Mouse (Mus musculus): ENCODE measurements at regions not wholly inside any gene's neighbourhood (a gene's known extent, or its start where the extent isn't known, plus 50 kb on each side); places are given as distances from the start of the nearest gene placed in this dataset.
"Not testable (repeated sequence)": the region's sequence is repeated elsewhere in the genome, so short reads cannot be mapped to it uniquely, and the experiment has no call there.

- DNase-seq (ENCODE audit: low spot score): no peak
Observed at GRCm38 (mm10) chr3:138609749-138610148, 83.8 kb downstream of the Eif4e start.

- DNase-seq (ENCODE audit: low spot score): peak; percentile 16
Observed at GRCm38 (mm10) chr3:138612884-138613653, 87.1 kb downstream of the Eif4e start.

GRCm38 (mm10) chr3:138613680-138614079 lies 87.7 kb downstream of the Eif4e start:
- no peak for DNase-seq (ENCODE audit: low spot score)

- DNase-seq (ENCODE audit: low spot score): no peak
Observed at GRCm38 (mm10) chr3:138614899-138615298, 88.9 kb downstream of the Eif4e start.

- DNase-seq (ENCODE audit: low spot score): peak; percentile 35
Observed at GRCm38 (mm10) chr3:138620263-138620662, 94.3 kb downstream of the Eif4e start.

- no peak for DNase-seq (ENCODE audit: low spot score)
Observed at GRCm38 (mm10) chr3:138624128-138624527, 98.1 kb downstream of the Eif4e start.

GRCm38 (mm10) chr3:138626230-138626629 lies 100.3 kb downstream of the Eif4e start:
- no peak for DNase-seq (ENCODE audit: low spot score)

- DNase-seq (ENCODE audit: low spot score): no peak
Observed at GRCm38 (mm10) chr3:138630231-138630630, 104.3 kb downstream of the Eif4e start.

GRCm38 (mm10) chr3:138632086-138632485 lies 106.1 kb downstream of the Eif4e start:
- no peak for DNase-seq (ENCODE audit: low spot score)

GRCm38 (mm10) chr3:138642026-138642425 lies 100.0 kb upstream of the Tspan5 start:
- DNase-seq (ENCODE audit: low spot score): peak; percentile 18

- DNase-seq (ENCODE audit: low spot score): peak; percentile 11
Observed at GRCm38 (mm10) chr3:138643951-138644285, 98.1 kb upstream of the Tspan5 start.

GRCm38 (mm10) chr3:138644286-138644951 lies 97.6 kb upstream of the Tspan5 start:
- DNase-seq (ENCODE audit: low spot score): peak; percentile 64

- DNase-seq (ENCODE audit: low spot score): peak; percentile 65
Observed at GRCm38 (mm10) chr3:138645320-138645719, 96.7 kb upstream of the Tspan5 start.

- DNase-seq (ENCODE audit: low spot score): no peak
Observed at GRCm38 (mm10) chr3:138649699-138650098, 92.3 kb upstream of the Tspan5 start.

- not testable (repeated sequence) for DNase-seq (ENCODE audit: low spot score)
Observed at GRCm38 (mm10) chr3:138650671-138651070, 91.3 kb upstream of the Tspan5 start.

GRCm38 (mm10) chr3:138651361-138652205 lies 90.4 kb upstream of the Tspan5 start:
- DNase-seq (ENCODE audit: low spot score): no peak

- DNase-seq (ENCODE audit: low spot score): no peak
Observed at GRCm38 (mm10) chr3:138652206-138652605, 89.8 kb upstream of the Tspan5 start.

GRCm38 (mm10) chr3:138652685-138653084 lies 89.3 kb upstream of the Tspan5 start:
- DNase-seq (ENCODE audit: low spot score): no peak

GRCm38 (mm10) chr3:138653549-138654246 lies 88.3 kb upstream of the Tspan5 start:
- DNase-seq (ENCODE audit: low spot score): no peak

- DNase-seq (ENCODE audit: low spot score): peak; percentile 24
Observed at GRCm38 (mm10) chr3:138654610-138655371, 87.2 kb upstream of the Tspan5 start.

- no peak for DNase-seq (ENCODE audit: low spot score)
Observed at GRCm38 (mm10) chr3:138655479-138655878, 86.5 kb upstream of the Tspan5 start.
